Mouse (Mus musculus): Measurements from ENCODE around the gene Neurod1.

Gene Neurod1

DNA sequence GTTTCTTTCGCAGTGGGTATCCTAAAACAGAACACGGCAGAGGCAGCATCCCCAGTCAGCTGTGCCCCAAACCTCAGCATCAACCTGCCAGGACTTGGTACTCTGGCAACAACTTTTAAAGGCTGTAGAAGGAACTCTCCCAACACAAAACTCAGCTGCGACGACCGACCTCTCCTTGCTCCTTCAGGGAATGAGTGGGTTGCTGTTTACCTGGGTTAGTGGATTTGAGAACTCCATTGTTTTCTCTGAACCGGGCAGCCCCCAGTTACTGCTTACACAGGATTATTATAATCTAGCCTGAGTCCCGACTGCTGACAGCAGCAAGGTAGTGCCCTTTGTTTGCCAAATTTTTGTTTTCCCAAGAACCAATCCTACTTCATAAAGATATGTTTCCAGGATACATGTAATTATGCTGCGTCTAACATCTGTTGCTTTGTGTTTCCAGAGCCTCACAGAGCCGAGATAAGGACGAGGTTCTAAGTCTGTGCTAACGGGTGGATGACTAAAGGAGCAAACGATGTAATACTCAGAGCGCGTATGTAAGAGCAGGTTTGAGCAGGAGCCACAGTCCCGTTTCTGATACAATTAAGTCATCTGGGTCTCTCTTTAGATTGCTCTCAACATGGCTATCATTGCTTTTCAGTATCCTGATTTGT, 46.2 kb downstream of the Neurod1 start:
- TF ChIP-seq GATA4 (IDR thresholded peaks at IDR 0.05; ENCODE audit: insufficient replicate concordance, low read length), result no peak

DNA sequence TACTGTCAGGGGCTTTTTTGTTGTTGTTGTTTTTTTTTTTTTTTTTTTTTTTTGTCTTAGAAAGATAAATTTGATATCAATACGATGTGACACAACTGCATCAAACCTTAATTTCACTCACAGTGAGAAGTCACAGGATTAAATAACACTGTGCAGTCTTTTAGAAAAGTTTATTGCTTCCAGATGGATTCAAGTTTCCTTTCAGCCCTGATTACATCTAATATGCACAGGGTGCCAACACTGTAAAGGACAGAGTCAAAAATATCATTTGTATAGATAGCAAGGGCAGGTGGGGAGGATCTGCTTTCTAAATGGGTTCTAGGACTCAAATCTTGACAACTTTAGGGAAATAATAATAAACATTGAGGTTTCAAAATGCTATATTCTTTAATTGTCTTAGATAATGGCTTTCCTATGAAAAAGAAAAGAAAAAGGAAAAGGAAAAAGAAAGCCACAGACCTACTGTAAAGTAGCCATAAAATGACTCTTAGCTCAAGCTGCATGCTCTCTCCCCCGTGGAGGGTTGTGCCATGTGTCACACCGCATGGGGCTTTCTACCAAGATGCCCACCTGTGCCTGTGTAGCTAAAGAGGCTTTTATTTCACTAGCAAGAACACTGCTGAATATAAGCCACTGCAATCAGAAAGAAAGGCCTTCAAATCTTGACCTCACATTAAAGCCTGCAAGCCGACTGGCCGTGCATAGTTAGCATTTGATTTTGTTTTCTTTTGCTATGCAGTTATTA, 50.7 kb downstream of the Neurod1 start:
- TF ChIP-seq GATA4 (IDR thresholded peaks at IDR 0.05; ENCODE audit: insufficient replicate concordance, low read length), result no peak

Measured in liver, adult (tissue).